12 mouse cellular contexts compared by ENCODE assay signal in the genomic region with DNA sequence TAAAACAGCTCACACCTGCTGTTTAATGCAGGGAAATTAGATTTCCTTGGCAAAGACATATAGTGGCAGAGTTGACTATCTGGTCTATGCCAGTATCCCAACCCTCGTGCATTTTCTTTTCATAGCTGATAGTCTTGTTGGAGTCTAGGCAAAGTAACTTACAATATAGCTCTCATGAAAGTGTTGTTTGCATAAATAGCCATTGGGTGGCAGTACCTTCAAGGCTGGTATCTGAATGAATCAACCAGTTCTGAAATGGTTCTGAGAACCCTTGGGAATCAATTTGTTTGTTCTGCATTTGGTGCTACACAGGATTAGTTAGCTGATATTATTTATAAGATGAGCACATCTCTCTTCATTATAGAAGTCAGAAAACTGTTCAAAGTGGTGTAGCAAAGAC.
DNase-seq lines count a peak whose midpoint lies in the region; ATAC-seq and TF ChIP-seq lines count a peak whose summit lies in the region.
"Had no signal": no experiment of that assay in that cellular context is flagged by ENCODE, and none has a peak within 500 bp of the region (broad histone marks: within the 10 kb centered on the region; RNA-seq: fewer than 3 reads in every experiment).

No protein-coding gene starts in this region.

- no peaks in the 10 kb centered on the region for H3K9me3 ChIP-seq in forebrain, embryonic 13.5 days (replicated peaks)
- H3K9me3 ChIP-seq: embryonic facial prominence, embryonic 13.5 days; hindbrain, embryonic 10.5 days; midbrain, embryonic 13.5 days had no signal

- H3K9ac ChIP-seq in forebrain, embryonic 13.5 days: no peak overlapping the region
- H3K9ac ChIP-seq: embryonic facial prominence, embryonic 13.5 days; midbrain, embryonic 13.5 days had no signal

- H3K4me2 ChIP-seq in forebrain, embryonic 13.5 days: no peak overlapping the region
- H3K4me2 ChIP-seq: embryonic facial prominence, embryonic 13.5 days; midbrain, embryonic 13.5 days had no signal

- 53% methylated on average over 1 of the region's 1 CpGs for WGBS in lung, adult 2 months
- 42% methylated on average over 1 of the region's 1 CpGs for WGBS in forebrain, embryonic 13.5 days

- peak; percentile 18 to 40 for DNase-seq in cerebellum, postnatal 14 days
- no peak for DNase-seq in cerebellum, postnatal 4 days (ENCODE audit: low spot score in 2 of 2)
- peak; percentile 8 for DNase-seq in layer of hippocampus, adult 11-12 months (ENCODE audit: low spot score)
- DNase-seq in layer of hippocampus, adult 8-10 months (ENCODE audit: low spot score in 2 of 2): no peak
- DNase-seq in lung, postnatal 36 days: peak; percentile 15
- DNase-seq in lung, adult 2 months: no peak
- peak; percentile 3 for DNase-seq in layer of hippocampus, adult 9-11 months
- DNase-seq: kidney, adult 8-10 months had no signal

- TF ChIP-seq POLR2A in lung, adult 2 months (IDR thresholded peaks at IDR 0.05; ENCODE audit: borderline replicate concordance, extremely low read depth, low read depth, low read length): no peak

- no peaks in the 10 kb centered on the region for H3K36me3 ChIP-seq in forebrain, embryonic 13.5 days (ENCODE audit: poor library complexity, severe bottlenecking)
- H3K36me3 ChIP-seq: embryonic facial prominence, embryonic 13.5 days; hindbrain, embryonic 10.5 days; midbrain, embryonic 13.5 days had no signal

- H3K27ac ChIP-seq in forebrain, embryonic 13.5 days: no peak overlapping the region
- H3K27ac ChIP-seq: embryonic facial prominence, embryonic 13.5 days; hindbrain, embryonic 10.5 days; midbrain, embryonic 13.5 days had no signal

- H3K4me3 ChIP-seq in lung, adult 2 months (replicated peaks; ENCODE audit: extremely low read depth, low read depth, low read length): no peak overlapping the region
- no peak overlapping the region for H3K4me3 ChIP-seq in forebrain, embryonic 13.5 days
- H3K4me3 ChIP-seq: embryonic facial prominence, embryonic 13.5 days; hindbrain, embryonic 10.5 days; midbrain, embryonic 13.5 days had no signal

- H3K4me1 ChIP-seq in lung, adult 2 months (ENCODE audit: control insufficient read depth, insufficient read depth, low read length): no peaks in the 10 kb centered on the region
- H3K4me1 ChIP-seq in forebrain, embryonic 13.5 days: no peaks in the 10 kb centered on the region
- H3K4me1 ChIP-seq: embryonic facial prominence, embryonic 13.5 days; hindbrain, embryonic 10.5 days; midbrain, embryonic 13.5 days had no signal

- no peaks in the 10 kb centered on the region for H3K27me3 ChIP-seq in forebrain, embryonic 13.5 days
- H3K27me3 ChIP-seq: embryonic facial prominence, embryonic 13.5 days; midbrain, embryonic 13.5 days had no signal

- TF ChIP-seq CTCF in lung, adult 2 months (IDR thresholded peaks at IDR 0.05; ENCODE audit: insufficient read depth, low read length): no peak

- ATAC-seq in forebrain, embryonic 13.5 days: no peak
- ATAC-seq: midbrain, embryonic 13.5 days had no signal

Comparison
In these comparisons a context has a peak if more than half of its experiments do, and no peak if none do; other contexts are left out.
1. DNase-seq: peak in cerebellum, postnatal 14 days (2 of 2), layer of hippocampus, adult 11-12 months (single experiment), lung, postnatal 36 days (single experiment) and layer of hippocampus, adult 9-11 months (single experiment); none in cerebellum, postnatal 4 days (0 of 2), layer of hippocampus, adult 8-10 months (0 of 2) and lung, adult 2 months (single experiment).